Mouse (Mus musculus) right cerebral cortex, postnatal 4 days (tissue): ENCODE results near the gene Hmgcl.

ENCODE experiments used
- DNase-seq: peaks from one replicate; pipeline ENCODE4 v3.0.0-alpha.2; 2022

Hmgcl gene

DNA sequence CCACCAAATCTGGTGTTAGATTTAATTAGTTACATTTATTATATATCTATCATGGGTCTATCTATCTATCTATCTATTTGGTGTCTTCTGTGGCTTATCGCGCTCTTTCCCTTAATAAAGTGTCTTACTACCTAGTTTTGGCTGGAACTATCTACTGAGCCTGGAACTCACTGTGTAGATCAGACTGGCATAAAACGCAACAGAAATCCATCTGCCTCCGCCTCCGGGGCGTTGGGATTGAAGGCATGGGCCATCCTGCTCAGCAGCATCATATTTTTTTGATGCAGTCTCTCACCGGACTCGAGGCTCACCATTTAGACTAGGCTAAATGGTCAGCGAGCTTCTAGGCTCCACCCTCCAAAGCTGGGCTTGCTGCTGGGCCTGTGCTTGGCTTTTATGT lies 41.5 kb downstream of the Hmgcl start:
- no peak for DNase-seq

DNA sequence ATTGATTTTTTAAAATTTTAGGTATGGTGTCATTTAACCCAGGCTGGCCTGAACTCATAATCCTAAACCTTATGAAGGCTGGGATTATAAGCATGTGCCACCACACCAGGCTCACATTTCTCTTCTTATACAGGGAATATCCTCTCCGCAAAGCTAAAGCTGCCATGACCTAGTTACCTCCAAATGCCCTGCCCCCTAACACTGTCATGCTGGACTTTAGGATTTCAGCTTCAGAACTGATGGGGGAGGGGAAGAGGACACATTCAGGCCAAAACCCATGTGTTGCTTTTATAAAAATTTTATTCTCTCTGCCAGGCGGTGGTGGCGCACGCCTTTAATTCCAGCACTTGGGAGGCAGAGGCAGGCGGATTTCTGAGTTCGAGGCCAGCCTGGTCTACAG lies 47.7 kb downstream of the Hmgcl start:
- no peak for DNase-seq

GRCm38 (mm10) chr4:135995118-135995517 lies 48.9 kb downstream of the Hmgcl start:
- no peak for DNase-seq

- DNase-seq: no peak
Observed at GRCm38 (mm10) chr4:136004107-136004675, 57.9 kb downstream of the Hmgcl start.

DNA sequence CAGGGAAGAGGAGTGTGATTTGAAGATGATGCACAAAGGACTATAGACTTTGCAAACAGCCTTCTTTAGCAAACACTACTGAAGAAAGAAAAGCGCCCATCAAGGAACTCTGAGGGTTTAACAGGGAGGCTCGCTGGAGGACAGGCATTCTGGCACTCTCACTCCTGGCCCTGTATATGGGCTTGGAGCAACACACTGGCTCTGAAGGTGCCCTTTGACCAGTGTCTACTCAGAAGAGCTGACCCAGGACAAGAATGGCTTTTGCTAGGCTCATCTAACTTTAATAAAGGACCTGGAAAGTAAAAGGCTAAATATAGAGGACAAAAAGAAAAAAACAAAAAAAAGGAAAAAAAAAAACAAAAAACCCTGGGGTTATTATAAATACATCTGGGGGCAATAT lies 58.7 kb downstream of the Hmgcl start:
- no peak for DNase-seq

DNA sequence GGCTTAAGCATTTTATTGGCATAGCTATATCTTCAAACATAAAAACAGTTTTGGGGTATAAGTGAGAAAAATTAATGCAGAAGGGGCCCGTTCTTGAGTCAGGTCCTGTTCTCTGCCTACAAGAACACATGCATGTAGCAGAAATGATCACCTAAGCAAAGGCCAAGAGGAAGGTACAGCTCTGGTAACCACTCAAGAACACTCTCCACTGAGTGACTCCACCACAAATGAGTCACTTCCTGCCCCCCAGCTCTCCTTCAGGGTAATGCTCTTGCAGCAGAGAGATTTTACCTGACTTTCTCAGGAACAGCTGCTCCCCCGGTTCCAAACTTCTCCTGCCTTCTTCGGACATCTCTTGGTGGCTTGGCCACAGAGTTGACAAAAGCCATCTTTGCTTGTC lies 60.6 kb downstream of the Hmgcl start:
- no peak for DNase-seq

GRCm38 (mm10) chr4:136008782-136009447 lies 62.7 kb downstream of the Hmgcl start:
- DNase-seq: no peak

DNA sequence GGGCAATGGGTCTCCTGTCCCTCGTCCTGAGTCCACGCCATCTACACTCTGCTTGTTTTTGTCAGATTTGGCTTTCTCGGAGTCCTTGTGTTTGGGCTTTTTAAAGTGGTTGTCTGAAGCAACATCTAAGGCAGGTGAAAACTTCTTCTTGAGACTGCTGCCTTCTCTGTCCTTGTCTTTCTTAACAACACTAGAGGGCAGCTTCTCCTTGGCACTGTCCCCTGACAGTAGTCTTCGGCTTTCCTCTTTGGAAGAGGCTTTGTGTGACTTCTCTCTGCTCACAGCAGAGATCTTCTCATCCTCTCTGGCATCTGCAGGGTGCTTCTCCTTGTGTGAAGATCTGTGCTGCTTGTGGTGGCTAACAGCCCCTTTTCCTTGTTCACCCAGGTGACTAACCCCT lies 64.3 kb downstream of the Hmgcl start:
- no peak for DNase-seq
